Mouse (Mus musculus) megakaryocyte, embryonic 14.5 days (primary cell): ENCODE measurements at regions not wholly inside any gene's neighbourhood (a gene's known extent, or its start where the extent isn't known, plus 50 kb on each side); places are given as distances from the start of the nearest gene placed in this dataset.

Experiments
- FLI1 ChIP-seq: IDR thresholded peaks from 2 replicates; pipeline ENCODE4 v1.6.1; 2012; ENCODE audit warnings: low read length, inconsistent platforms, mixed read lengths
- GATA1 ChIP-seq: IDR thresholded peaks from 3 replicates; pipeline ENCODE4 v1.6.1; 2012; ENCODE audit warnings: mixed read lengths, low read length, inconsistent platforms, borderline replicate concordance

DNA sequence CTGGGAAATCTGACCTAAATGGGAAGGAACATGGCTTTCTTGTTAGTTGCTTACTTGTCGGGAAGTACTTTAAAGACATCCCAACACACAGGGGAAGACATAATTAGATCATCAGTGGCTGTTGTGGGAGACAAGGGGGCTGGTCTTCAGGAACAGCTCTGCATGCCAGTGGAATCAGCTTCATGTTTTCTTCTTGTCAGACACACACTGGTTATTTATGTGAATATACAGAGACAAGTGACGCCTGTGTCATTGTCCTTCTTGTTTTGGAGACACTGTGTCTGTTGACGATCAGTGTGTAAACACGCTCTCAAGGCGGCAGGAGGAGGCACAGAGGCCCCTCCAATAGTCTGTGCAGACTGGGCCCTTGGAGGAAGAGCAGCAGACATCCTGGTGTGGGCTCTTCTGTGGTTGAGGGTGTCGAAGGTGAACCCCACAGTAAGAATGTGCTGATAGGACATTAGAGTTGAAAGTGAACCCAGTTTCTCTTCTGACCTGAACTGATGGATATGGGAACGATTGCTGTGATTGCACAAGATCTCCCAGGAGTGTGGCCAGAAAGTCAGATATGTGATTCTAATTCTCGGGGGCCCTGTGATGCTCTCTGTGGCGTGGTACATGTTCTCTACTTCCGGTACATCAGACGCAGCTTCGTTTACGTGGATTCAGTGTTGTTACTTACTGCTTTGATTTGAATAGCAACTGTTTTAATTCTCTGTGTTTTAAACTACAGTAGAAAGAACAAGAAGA lies 151.9 kb upstream of the Gm5148 start:
- no peak for TF ChIP-seq GATA1
- no peak for TF ChIP-seq FLI1
